Mouse (Mus musculus): ENCODE measurements around the gene Pigk.

Pigk gene

DNA sequence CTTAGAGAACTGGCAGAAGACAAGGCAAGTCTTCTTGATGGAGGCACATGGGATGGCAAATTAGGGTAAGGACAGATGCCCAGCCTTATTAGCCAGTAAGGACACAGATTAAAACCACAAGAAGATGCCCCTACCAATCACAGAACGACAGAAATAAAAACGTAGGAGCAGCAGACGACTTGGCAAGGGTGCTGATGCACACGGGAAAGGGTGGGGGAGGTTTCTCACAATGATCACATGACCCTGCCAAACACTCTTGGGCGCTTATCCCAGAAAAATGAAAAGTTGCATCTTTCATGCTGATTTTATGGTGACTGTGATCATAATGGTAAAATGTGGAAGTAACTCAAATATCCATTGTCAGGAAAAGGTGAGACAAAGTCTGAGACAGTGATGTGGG lies 193.2 kb downstream of the Pigk start:
- DNase-seq = no peak

DNA sequence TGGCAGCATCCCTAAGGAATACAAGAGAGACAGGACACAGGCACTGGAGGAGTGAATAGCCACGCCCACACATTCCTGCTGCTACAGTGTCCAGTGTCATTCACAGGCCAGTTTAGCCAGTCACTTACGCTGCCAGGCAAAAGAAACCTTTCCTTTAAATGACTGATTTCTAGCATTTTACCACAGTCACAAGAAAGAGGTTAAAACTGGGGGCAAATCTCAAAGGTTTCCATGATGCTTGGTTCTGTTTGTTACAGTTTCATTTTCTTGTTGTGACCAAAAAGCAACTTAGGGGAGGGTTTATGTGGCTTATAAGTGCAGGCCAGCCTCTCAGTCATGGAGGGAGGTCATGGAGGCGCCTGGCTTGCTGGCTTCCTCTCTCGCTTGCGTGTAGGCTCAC lies 193.8 kb downstream of the Pigk start:
- DNase-seq = no peak

DNA sequence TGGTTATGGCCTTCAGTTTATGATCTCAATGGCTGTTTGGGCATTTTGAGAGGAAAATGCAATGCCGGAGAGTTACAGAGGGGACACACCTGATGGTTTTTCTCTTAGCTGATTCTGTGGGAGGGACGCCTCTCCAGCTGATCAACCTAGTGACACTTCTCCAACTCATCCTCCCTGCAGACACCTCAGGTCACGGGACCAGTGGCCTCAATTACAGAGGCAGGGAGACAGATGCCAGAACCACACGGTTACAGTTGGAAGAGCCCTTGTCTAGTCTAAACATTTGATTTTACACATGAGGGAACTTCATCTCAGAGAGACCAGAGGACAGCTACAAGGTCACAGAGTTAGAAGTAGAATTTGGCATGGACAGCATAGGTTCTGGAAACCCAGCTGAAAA lies 197.7 kb downstream of the Pigk start:
- DNase-seq = no peak

DNA sequence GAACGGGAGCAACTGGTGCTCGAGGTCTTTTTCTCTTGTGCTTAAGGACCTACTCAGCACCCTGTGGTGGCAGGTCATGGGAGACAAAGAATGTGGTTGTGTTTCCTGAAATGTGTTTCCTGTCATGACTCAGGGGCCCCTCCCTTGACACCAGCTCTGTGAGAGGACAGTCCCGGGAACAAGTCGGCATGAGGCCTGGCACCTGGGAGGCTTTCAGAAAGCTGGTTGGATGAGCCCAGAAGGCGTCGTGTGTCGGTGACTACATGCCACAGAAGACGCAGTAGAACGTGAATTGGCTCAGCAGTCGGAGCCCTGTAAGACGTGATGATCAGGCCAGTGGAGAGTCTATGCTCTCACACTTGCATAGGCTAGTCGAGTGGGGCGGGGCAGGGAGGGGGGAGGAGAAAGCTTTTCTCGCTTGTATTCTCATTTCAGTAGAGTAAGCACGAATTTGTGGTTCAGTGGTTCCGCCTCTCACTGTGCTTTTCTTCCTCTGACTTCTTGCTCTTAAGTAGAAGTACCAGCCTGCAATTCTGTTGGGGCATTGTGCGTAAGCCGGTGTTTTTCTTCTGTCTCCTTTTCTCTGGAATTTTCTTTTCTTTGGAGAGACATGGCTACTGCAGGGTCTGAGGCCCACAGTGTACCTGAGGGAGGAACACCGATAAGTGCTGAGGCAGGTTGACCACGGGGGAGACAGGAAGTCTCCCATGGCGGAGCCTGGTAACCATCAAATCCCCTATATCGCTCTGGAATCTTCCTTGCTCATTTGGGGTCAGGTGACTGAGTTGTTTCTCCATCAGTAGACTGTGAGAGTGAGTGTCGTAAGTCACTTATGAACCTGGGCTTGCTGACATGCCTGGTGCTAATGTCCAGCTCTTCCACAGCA lies 198.6 kb downstream of the Pigk start:
- DNase-seq = no peak

DNA sequence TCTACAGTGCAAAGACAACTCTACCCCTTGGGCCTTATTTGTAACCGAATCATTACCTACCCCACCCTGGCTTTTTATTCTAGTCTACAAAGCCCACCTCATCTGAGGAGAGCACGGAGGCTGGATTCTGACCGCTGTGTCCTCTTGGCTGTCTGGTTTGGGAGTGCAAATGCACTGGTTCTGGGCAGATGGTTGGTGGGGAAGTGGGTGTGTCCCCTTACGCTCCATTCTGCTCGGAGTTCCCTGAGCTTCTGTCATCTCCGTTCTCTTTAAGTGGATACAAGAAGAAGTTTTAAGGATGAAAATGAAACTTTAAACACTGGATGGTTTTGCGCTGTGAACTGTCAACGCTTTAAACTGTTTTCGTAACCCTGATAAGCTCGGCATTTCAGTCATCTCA lies 199.2 kb downstream of the Pigk start:
- no peak for DNase-seq

DNA sequence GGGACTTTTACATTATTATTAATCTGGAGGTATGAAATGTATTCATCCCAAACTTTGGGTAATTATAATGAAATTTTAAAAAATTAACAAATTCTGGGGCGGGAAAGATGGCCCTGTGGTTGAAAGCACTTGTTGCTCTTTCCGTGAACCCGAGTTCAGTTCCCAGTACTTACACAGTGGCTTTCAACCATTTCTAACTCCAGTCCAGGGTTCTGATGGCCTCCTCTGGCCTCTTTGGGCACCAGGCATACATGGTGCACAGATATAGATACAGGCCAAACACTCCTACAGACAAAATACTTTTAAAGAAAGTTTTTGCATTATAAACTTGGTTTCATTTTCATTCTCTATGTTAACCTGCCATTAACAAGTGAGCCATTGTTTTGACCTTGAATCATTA lies 199.7 kb downstream of the Pigk start:
- no peak for DNase-seq

DNA sequence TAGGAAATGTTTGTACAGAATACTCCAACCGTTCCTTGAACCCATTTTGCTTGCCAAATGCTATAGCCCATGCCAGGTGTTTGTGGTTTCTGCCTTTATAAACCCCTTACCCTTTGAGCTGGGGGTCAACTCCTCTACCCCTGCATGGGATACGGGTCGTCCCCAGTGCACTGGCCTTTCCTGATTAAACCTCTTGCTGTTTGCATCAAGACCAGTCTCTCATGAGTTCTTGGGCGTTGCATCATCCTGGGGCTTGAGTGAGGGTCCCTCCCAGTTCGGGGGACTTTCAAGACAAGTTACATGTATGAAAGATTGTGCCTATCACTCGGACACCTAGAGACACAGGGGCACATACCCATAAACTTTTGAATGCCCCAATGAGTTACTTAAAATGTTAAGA lies 200.5 kb downstream of the Pigk start:
- no peak for DNase-seq

DNA sequence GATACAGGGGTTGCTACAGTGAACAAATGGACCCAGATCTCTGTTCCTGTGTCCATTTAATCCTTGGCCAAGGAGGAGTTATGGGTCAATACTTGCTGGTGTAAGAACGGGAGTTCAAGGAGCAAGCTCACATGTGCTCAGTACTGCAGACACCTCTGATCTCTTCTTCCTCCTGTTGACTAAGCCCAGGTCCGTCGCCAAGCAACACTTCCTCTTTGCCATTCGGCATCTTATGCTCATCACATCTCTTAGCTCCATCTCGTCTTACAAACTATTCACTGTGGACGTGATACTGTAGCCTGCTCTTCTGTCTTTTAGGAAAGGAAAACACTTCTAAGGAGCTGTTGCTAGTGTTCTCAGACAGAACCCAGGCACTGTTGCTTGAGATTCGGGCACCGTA lies 203.7 kb downstream of the Pigk start:
- no peak for DNase-seq

DNA sequence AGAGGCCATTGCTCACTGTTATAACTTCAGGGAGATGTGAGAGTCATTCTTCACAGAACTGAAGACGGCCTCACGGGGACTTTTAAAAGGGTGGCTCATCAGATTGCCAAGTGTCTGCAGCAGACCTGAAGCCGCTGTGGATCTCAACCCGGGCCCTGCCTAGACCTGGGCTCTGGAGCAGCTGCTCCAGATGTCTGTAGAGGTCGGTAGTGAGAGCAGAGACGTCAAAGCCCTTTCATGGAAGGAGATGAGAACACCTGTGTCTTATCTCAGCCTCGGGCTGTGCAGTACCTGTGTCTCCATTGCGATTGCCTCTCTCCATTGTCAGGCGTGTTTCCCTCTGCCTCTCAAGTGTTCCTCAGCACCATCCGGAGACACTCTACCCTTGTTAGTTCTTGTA lies 205.2 kb downstream of the Pigk start:
- DNase-seq = no peak

DNA sequence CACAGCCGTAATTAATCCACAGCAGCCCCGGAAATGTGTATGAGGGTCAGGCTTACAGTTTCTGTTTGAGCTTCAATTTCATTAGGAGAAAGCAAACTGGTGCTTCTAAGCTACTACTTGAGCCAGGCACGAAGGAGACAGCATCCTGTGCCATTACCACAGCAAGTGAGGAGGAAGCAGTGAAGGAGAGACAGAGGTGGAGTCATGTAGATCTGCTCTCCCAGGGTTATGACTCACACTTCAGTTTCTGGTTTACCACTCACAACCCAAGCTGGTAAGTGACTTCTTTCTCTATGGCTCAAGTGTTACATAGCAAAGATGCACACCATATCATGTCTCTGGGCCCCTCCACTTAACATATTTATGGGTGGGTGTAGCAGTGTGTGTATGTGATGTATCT lies 206.5 kb downstream of the Pigk start:
- DNase-seq = no peak

DNA sequence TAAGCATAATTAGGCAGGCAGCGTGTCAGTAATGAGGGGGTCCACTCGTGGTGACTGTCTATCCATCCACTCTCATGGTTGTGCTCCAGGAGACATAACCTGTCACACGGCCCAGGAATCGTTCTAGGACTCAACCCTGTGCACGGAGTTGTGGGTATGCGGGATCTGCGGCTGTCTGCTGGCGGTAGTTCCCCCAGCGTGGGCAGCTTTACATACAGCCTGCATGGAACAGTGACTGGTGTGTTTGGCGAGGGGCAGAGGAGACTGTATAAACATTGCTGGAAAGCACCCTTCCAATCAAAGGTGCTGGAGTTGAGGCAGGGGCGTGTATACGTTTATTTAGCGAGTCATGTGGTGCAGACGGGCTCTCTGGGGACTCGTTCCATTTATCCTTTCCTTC lies 209.6 kb downstream of the Pigk start:
- DNase-seq = no peak

DNA sequence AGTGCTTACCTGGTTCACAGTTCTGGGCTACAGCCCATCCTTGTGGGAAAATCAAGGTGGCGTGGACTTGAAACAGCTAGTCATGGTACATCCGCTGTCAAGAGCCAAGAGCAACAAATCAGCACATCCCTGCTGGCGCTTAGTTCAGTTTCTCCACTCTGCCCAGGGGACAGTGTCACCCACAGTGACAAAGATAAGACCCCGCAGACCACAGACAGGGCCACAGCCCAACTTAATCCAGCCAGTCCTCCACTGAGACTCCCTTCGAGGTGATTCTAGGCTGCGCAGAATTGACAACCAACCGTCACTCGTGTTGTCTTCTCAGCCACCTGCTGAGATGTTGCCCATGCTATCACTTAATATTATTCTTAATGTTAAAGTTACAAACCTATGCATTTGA lies 211.5 kb downstream of the Pigk start:
- no peak for DNase-seq

DNA sequence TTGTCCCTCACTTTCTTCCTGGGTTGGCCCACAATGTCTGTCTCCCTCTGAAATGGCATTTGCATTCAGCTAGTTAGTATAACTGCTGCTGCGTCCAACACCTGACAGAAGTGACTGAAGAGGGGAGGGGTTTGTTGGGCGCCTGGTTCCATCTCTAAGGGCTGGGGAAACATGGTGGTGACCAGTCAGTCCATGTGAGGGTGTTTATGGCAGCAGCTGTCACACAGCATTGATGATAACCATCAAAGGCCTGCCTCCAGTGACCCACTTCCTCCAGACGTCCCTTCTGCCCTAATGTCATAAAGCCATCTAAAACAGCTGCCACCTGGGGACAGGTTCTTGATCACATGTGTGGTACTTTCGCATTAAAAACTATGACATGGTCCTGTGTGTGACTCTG lies 212.3 kb downstream of the Pigk start:
- no peak for DNase-seq

DNA sequence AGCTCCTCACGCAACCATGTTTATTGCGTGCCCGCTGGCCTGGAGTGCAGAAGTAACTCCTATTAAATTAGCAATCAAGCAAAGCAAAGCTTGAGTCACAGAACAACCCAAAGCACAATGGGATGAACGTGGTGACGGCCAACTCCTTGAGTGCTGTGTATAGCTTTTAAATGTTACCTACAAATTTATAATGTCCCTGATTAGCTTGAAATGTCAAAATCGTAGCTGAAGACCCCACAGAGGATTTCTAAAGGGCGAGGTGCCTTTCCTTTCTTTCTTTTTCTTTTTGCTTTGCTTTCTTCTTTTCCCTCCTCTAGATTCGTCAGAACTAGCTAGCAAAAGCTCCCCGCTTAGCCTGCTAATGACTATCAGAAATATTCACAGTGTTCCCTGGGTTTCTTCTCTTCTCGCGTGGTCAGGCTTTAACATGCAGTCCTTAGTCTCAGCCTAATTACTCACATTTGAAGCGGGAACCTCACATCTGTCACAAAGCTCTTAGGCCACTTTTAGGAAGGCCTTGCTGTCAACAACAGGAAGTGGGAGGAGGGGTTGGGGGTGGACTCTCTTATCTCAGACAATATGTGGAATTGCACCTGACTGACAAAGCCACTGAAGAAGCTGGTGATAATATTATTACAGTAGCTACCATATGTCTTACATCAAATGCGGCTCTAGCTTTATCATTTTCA lies 214.5 kb downstream of the Pigk start:
- DNase-seq = peak in 1 of 2 experiments; percentile 7

DNA sequence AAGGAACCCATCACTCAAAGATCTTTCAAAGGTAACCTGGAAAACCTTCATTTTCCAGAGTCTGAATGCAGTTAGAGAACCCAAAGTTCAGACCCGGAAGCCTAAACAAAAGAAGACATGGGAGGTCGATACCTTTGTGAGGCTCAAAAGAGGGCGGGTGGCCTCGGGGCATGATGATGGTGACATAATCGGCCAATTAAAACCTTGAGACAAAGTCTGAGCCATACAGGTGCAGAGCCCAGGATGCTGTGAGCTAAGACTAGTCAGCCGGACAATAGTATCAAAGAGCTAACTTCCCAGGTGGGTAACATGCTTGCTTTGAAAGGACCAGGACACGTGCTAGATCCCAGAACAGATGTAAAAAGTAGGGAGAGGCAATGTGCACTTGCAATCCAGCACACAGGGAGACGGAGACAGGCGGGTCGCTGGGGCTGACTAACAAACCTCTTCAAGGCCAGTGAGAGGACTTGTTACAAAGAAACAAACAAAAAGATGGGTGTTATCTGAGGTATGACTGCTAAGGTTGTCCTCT lies 215.4 kb downstream of the Pigk start:
- no peak for DNase-seq

DNA sequence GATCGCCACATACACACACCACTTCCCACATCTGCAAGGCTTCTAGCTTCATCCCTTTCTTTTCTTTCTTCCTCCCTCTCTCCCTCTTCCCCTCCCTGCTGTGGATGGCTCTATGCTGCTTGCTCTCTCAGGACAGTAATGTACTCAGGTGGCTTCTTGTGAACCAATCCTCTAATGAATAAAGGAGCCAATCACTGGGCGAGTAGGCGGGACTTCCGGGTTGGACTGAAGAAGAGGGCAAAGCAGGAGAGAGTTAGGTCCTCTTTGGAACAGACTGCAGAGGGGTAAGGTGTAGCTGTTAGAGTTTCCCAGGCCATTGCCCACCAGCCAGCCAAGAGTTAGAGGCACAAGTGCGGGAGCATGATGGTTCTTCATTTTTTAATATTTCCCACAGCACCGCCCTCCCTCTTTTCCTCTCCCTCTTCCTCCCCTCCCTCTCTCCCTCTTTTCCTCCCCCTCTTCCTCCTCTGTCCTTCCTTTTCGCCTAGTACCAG lies 215.9 kb downstream of the Pigk start:
- no peak for DNase-seq

DNA sequence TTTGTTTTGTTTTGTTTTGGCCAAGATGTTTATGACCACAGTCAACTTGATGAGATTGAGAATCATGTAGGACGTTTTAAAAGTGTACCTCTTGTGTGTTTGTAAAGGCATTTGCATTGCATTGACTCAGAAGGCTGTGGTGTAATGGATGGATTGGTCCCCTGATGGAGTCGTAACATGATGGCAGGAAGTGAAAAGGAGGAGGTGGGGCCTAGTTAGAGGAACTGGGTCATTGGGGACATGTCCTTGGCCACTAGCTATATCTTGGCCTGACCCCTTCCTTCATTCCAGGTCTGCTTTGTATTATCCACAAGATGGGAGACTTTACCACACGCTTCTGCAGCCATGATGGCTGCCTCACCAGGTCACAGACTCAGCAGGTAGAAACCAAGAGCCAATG lies 217.5 kb downstream of the Pigk start:
- no peak for DNase-seq

DNA sequence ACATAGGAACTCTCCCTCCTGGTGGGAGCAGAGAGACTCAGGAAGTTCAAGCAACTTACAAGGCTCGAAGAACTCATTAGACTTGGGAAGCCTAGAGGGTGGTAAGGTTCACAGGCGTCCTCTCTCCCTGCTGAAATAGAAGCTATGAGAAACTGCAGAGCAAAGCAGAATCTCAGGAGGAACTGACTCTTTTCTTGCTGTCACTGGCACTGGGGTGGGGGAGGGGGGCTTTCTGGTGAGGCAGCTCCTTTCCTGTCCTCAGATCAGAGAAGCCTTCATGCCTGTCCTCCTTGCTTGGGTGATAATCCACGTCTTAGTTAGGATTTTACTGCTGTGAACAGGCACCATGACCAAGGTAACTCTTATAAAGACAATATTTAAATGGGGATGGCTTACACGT lies 218.2 kb downstream of the Pigk start:
- DNase-seq = no peak

DNA sequence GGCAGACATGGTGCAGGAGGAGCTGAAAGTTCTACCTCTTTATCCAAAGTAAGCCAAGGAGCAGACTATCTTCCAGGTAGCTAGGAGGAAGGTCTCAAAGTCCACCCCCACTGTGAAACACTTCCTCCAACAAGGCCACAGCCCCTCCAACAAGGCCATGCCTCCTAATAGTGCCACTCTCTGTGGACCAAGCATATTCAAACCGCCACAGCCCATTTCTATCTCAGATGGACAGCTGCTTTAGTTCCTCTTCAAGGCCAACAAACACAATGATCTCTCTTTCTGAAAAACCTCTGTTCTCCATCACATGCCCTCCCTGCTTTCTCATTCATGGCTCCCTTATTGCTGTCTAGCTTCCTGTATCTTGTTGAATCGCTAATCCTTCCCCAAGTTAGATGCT lies 218.6 kb downstream of the Pigk start:
- no peak for DNase-seq

DNA sequence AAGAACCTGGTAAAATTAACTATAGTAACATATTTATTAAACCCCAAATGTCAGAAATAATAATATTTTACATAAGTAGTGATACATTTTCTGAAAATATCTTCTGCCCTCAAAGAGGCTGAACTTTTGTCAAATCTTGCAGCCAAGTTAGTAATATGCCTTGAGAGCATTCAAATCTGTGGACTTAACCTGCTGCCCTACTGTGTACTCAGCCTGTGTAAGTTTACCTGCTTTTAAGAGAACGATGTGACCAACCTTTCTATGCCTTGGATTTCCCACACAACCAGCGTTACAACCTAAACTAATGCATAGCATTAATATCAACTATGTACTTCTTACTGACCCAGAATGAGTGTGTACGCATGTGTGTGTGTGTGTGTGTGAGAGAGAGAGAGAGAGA lies 219.8 kb downstream of the Pigk start:
- no peak for DNase-seq

DNA sequence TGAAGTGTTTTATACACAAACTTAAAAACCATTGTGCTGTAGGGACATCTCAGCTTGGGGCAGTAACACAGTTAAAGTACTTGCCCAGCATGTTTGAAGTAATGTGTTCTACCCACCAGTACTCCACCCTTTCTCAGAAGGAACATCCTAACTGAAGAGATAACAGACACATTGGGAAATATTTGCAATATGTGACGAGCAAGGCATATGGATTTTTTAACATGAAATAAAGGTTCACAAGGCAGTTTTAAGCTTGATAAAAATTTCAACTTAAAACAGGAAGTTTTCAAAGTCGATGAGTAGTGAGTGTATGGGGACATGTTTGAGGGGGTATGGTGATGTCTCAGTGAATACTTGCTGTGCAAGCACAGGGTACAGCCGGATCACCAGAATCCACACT lies 222.4 kb downstream of the Pigk start:
- no peak for DNase-seq

DNA sequence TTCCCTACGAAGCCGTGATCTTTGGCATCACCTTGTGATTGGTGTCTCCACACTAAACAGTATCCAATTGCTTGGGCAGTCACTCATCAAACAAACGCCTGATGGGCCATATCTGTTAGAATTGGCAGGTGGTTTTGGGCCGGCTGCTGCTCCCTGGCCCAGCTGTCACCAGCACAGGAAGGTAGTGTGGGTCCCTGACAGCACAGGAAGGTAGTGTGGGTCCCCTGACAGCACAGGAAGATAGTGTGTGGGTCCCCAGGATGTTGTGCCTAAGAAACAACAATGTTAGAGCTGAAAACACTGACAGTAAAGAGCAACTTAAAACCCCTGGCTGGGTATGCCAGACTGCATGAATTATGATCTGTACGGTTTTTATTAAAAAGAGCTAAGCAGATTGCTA lies 227.8 kb downstream of the Pigk start:
- DNase-seq = no peak

DNA sequence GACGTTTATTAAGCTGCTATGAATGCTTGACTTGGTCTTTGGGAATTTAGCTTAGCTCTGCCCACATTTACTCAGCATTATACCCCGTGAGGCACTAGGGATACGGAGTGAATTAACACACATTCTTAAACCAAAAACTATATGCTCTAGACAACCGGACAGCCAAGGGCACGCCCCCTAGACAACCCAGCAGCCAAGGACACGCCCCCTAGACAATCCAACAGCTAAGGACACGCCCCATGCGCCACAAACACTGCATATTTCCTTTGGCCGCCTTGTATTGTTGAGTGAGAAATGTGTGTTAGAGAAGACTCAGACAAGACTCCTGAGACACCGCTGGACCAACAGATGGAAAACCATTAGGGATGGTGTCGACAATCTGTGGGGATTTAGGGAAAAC lies 229.1 kb downstream of the Pigk start:
- no peak for DNase-seq

DNA sequence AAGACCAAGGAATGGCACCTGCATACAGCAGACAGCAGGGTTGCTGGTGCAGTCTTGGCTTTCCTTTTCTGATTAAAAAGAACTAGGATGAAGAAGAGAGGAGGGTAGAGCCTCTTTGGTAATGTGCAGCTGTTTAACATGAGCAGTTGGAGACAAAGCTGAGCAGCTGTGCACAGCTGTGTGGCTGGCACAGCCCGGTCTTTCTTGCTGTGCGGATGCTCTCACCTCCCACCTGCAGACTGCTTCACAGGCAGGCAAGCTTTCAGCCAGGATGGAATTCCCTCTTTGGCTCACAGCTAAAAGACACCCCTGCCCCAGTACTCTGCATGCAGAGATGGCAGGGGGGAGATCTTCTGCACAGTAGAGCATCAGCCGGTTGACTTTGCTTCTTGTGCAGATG lies 230.9 kb downstream of the Pigk start:
- no peak for DNase-seq
